Mouse (Mus musculus): Measurements from ENCODE around the gene Zfp365. TPM values are rescaled to one million over a fixed set of nuclear protein-coding genes. Genes with fewer than 3 reads are reported as not detected.

Gene Zfp365
- total RNA-seq, 2 experiments from 2014 or later, result 0.49 to 0.56 TPM

DNA sequence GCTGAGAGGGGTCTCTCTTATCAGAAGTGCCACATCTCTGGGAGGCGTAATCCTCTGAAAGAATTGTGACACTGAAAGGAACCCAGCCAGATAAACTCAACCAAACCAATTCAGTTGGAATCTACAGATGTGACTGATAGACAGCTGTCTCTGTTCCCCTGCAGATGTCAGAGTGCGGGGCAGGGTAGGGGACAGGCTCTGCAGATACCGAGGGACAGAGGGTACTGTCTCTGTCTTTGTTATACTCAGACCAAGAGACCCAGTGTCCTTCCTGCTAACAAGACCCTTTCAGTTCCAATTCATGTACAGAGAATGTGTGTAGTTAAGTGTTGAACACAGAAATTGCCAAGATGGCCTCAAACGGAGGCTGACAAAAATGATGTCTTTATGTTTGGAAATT is 6.4 kb downstream of the Zfp365 start:
- intact Hi-C loops (cut with DNase I), result no loop called here
- DNase-seq, result no peak

DNA sequence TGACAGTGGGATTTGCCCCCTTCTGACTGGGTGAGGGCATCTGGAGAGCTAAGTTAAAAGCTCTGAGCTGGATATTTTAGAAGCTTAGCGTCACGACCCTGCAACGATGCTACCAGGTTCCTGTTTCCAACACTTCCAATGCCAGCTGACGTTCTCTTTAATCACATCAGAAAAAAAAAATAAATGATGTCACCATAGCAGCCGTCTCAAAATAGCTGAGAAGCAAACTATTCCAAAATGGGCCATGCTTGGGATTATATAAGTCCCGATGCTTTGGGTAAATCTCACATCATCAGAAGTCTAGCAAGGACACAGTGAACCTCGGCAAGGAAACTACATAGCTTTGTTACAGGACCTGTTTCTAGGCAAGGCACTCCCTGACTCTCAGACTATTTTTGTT is 9.1 kb downstream of the Zfp365 start:
- intact Hi-C loops (cut with DNase I), result no loop called here
- no peak for DNase-seq

DNA sequence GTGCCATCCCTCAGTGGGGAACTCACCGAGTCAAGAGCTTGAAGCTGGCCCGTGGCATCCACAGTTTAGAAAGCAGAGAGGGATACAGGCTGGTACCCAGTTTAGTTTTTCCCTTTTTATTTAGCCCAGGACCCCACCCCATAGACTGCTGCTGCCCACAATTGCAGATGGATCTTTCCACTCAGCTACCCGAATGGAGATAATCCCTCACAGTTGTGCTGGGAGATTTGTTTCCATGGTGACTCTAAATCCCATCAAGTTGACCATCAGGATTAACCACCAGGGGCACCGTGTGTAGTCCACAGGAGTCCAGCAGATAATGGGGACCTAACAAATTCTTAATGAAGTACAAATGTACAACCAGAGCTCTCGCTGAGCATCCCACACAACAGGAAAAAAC is 11.3 kb downstream of the Zfp365 start:
- DNase-seq, result no peak
- intact Hi-C loops (cut with DNase I), result no loop called here

DNA sequence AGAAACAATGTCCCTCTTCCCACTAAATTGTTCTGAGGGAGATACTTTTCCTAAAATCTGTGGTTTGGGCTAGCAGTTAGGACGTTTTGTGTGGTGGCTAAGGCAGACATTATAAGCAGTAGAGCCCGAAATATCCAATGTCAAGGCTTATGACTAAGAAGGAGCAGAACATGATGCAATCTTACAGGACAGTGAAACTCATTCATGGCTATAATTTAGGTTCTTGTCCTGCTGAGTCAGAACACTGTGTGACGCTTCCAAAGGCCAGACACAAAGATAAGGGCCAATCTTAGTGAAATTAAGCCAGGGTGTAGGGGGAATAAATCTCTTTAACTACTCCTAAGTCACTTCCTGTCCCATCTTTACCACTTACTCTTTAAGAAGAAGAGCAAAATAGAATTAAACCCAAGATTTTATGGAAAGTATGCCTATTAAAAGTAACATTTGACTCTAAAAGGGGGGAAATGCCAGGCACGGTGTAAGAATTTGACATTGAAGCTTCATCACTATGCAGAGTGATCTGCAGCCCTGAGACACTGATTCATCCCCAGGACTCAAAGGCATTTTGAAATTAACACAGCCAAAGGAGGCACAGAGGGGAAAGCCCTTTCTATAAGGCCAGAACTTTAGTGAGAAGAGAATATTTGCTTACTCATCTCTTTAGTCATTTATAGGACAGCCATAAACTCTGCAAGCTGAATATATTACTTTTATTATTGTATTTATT is 13.3 kb downstream of the Zfp365 start:
- intact Hi-C loops (cut with DNase I), result no loop called here
- no peak for DNase-seq

DNA sequence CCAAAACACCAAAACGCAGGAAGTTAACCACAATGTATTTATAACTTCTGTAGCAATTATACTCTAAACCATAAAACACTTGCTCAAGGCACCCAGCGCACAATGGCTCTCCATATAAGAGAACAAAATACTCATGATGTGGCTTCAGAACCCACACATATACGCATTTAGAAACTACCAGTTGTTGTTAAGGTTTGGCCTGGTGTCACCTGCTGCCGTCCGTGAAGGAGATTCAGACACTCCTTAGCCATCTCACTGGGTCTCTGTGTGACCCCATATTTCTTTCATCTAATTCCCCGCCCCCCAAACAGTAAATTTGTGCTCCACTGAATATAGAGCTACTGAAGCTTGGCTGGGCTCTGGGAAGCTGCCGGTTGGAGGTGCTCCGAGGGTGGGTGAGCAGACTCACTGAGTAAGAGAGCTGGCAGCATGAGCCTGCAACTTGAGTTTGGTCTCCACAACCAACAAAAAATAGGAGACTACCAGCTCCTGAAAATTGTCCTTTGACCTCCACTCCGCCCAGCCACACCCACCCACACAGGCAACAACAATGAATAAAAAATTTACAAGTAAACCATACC is 14.0 kb downstream of the Zfp365 start:
- intact Hi-C loops (cut with DNase I), result no loop called here
- DNase-seq, result no peak

DNA sequence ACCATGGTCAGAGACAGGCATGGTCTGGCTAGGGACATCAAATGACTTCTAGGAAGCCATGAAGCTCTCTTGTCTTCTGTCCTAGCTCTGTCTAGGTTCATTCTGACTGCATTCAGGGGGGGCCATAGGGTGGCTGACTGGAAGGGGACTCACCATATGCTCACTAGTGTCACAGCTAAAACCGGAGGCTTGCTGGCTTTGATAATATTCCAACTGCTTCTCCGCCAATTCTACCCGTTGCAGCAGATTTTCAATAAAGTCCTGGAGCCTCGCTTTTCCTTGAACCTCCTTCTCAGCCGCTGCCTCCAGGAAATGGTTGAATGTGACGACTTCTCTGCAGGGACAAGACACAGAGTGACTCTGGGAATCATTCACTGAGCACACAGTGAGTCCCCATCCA is 15.2 kb downstream of the Zfp365 start:
- intact Hi-C loops (cut with DNase I), result no loop called here
- DNase-seq, result no peak

DNA sequence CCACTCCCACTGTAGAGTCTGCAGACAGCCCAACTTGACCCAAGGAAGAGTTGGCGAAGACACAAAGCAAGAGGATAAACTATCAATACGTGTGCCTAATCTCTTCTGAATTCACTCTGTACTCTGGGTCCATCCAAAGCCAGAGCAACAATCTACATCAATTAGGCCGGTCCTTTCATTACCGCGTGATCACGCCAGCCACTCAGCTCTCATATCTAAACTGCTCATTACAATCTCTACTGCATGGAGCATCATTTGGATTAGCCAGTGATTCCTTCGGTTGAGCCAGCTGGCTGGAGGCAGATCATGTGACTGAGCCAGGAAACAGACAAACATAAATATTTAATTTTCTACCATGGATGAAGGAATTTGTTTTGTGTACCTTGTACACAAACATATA is 17.8 kb downstream of the Zfp365 start:
- DNase-seq, result no peak
- intact Hi-C loops (cut with DNase I), result no loop called here

DNA sequence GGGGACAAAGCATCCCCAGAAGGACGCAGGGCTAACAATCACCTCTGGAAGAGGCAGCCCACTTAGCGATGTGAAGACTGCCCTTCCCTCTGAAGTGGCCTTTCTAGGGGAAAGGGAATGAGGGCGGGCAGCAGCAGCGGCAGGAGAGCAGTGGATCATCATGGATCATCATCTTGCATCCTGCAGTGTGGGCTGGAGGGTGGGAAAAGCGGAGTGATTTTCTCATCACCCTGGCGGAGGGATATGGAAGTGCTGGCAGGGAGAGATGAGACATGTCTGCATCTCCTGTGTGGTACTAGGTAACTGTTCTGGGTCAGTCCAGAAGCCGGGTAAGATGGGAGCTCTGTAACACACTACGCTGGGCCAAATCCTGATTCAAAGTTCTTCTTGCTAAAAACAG is 18.4 kb downstream of the Zfp365 start:
- intact Hi-C loops (cut with DNase I), result no loop called here
- no peak for DNase-seq

DNA sequence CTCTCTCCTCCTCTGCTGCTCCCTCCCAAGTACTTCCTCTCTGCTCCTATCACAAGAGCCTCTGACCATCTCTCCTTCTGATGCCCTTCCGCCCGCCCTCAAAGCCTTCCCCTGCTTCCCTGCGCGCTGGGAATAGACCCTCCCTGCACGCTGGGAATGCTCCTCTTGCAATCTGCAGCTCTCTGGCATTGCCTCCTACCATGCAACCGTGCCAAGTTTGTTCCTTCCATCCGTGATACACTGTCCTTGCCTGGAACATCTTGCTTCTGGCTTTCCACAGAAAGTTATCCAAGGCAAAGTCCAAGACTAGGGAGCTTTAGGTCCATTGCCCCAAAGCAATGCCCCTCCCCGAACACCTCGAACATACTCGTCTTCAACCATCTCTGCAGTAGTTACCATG is 19.2 kb downstream of the Zfp365 start:
- no peak for DNase-seq
- intact Hi-C loops (cut with DNase I), result no loop called here

DNA sequence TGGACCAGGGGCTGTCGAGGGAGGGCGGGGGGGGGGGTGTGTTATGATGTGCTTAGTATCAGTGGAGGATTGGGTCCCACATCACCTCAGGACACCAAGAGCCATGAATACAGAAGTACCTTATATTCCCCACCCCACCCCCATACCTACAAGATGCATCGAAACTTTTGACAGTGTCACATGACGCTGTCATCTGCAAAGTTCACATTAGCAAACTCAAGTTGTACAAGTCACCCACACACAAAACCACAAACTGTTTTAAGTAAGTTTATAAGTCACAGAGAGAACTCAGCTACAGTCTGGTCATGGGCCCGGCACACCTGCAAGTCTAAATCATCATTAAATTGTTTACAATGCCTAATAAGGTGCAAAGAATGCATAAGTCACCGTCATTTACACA is 21.3 kb downstream of the Zfp365 start:
- DNase-seq, result no peak
- intact Hi-C loops (cut with DNase I), result no loop called here

DNA sequence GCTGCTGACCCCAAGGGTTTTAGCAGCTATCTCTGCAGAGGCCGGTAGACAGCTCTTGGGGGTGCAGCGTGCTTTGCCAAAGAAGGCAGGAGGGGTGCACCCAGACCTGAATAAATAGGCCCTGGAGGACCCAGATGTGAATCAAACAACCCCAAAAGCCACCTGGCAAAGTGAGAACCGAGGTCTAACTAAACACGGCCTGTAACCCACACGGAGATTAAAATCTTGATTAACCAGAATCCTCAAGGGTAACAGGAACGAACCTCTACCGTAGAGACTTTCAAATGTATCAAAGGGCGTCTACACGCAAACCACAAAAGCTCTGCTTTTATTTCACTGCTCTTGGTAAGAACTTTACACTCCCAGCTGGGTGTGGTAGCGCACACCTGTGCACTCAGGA is 24.5 kb downstream of the Zfp365 start:
- no peak for DNase-seq
- intact Hi-C loops (cut with DNase I), result no loop called here

DNA sequence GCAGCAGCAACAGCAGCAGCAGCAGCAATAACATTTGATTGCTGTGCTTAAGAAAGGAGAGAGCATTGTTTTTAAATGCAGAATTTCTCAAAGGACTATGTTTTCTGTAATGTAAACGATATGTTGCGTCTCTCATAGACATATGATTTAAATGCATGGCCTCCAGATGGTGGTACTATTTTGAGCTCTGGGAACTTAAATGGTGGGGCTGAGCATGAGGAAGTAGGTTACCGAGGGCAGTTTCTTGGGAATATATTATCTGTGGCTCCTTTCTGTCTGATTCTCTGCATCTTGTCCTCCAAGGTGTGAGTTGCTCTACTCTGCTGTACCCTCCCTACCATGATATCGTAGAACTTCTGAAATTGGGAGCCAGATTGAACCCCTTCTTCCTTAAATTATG is 31.8 kb downstream of the Zfp365 start:
- intact Hi-C loops (cut with DNase I), result no loop called here
- DNase-seq, result no peak

DNA sequence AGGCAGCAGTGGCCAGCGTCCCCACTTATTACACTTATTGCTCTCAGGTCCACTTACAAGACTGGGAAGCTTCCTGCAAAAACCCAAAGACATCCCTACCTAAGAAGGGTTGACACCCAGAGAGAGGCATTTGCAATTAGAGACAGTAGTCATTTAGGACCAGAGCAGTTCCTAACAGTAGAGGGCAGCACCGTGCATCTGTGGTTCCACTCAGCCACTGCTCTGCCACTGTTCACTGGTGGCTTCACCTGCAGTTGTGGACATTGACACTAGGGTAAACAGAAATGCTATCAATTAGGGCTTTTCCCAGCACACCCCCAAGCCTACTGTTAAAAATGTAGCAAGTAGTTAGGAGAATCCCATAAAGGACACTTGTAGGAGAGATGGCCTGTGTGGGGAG is 40.7 kb downstream of the Zfp365 start:
- intact Hi-C loops (cut with DNase I), result loop anchor here (1.0 to 2.0 kb wide), 2 partner anchors 112 to 275 kb away; no protein-coding TSS in a partner anchor
- peak; percentile 74 to 75 for DNase-seq

DNA sequence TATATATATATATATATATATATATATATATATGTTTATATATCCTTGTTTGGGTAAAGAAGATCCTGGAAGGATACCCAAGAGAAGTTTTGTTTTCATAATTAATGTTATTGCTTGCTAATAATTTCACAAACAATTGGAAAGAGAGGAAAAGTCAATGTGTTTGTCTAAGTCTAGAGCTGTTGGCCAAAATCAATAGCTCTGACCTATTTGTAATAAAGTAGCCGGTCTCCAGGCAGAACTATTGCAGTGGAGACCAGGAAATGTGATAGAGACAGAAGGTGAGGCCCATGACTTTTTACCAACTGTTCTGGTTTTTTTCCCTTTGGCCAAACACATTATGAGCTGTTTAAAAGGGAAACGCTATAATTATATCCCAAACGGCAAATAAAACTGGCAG is 44.2 kb downstream of the Zfp365 start:
- DNase-seq, result no peak
- intact Hi-C loops (cut with DNase I), result no loop called here

DNA sequence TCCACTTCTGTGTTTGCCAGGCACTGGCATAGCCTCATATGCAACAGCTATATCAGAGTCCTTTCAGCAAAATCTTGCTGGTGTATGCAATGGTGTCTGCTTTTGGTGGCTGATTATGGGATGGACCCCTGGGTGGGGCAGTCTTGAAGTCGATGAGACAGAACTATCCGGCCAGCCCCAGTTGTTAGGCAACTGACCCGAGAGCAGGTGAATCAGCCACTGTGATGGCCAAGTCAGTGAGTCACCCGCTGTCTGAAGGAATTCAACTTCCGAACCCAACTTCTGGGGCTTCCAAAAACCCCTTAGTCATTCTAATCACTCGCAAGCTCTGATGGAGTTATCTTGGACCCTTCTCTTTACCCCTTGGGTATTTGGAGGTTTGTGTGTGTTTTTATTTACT is 46.6 kb downstream of the Zfp365 start:
- intact Hi-C loops (cut with DNase I), result no loop called here

DNA sequence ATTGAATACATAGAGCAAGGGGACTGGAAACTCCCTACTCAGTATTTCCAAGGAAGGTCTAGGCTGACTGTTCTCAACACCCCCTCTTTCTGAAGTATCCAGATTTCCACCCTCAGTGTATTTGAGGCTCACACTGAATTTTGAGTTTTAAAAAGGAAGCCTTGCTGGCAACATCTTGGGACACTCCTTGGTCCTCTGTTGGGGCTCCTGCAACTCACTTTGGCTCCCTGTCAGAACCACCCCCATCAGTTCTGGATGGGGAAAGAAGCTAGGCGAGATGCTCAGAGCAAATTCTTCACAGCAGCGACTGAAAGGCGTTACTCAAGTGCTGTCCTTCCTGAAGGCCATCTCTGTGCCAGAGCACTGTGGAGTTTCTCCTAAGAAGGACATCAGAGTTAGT is 47.4 kb downstream of the Zfp365 start:
- intact Hi-C loops (cut with DNase I), result no loop called here
- no peak for DNase-seq

More for the DNA sequence above, 46.6 kb downstream of the Zfp365 start:
- no peak for DNase-seq

DNA sequence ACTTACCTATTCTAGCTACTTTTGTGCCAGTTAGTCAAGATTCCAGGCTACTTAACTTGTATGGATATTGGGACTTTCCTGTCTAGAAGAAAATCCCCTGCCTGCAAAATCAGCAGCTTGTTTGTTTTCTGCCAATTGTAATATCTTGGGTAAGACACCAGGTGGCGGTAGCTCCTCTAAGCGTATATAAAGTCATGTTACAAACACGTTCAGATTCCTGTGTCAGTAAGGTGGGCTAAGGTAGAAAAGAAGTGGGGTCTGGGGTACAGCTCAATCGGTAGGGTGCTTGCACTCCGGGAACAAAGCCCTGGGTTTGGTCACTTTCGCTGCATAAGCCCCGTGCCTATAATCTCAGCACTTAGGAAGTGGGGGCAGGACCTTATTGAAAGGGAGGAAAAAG is 50.1 kb downstream of the Zfp365 start:
- peak; percentile 18 to 34 for DNase-seq
- intact Hi-C loops (cut with DNase I), result loop anchor here (5.0 kb wide), 1 partner anchor 420 kb away; no protein-coding TSS in a partner anchor

DNA sequence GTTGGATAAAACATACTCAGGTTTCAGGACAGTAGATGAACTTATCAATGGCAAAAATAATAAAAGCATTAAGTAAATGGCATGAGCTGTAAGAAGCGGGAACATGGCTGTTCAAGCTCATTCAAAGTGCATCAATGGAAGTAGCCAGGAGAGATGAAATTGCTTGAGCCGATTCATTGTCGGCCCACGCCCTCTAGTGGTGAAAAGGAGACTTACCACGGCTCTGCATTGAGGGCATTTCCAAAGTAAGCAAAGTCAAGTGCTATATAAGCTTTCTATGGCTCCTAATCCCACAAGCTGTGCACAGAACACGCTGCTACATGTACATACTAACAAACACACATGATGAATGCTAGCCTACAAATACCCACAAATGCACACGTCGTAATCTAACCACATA is 53.6 kb downstream of the Zfp365 start:
- intact Hi-C loops (cut with DNase I), result loop anchor here (1.0 to 5.0 kb wide), 4 partner anchors 92 to 544 kb away; no protein-coding TSS in a partner anchor
- peak; percentile 71 to 77 for DNase-seq

DNA sequence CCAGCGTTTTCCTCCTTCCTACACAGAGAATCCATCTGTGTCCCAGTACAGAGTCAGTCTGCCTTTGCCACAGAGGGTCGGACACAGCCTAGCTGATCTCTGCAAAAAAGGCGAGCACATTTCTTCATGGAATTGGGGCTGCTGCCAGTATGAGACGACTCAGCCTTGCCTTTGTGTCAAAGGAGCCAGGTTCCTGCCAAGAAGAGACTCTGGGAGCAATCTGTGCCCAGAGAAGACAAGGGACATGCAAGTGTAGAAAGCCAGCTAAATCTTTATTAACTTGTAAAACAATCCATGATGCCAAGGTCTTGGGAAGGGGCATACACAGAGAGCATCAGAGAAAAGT is 54.9 kb downstream of the Zfp365 start:
- intact Hi-C loops (cut with DNase I), result loop anchor here (5.0 kb wide), 2 partner anchors 90 to 130 kb away; no protein-coding TSS in a partner anchor
- DNase-seq, result peak in 1 of 2 experiments; percentile 22

DNA sequence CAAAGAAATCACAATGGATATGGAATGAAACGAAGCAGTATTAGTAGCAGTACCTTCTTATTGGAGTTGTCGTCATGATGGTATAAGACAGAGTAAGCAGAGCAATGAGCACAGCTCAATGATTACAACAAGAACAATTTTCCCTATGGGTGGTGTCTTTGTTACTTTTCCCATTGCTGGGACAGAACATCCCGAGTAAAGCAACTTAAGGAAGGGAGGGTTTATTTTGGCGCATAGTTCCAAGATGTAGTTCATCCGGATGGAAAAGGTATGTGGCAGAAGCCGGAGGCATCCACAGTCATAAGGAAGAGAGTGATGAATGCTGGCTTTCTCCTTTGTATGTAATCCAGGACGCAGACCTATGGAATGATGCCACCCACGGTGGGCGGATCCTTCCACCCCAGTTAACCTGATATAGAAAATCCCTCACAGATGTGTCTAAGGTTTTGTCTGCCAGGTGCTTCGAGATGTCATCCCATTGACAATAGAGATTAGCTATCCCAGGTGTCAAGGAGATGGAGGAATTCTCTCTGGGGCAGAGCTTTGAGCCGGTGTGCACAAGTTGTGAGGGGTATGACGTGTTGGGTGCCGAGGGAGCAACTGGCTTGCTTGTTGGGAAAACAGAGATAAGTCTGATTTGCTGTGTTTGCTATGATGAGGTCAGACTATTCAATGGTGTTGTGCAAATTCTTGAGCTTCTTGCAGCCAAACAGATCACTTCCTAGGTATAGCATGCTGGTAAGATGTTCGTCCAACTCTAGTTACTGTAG is 55.5 kb downstream of the Zfp365 start:
- intact Hi-C loops (cut with DNase I), result loop anchor here (5.0 kb wide), 2 partner anchors 90 to 130 kb away; no protein-coding TSS in a partner anchor
- no peak for DNase-seq

DNA sequence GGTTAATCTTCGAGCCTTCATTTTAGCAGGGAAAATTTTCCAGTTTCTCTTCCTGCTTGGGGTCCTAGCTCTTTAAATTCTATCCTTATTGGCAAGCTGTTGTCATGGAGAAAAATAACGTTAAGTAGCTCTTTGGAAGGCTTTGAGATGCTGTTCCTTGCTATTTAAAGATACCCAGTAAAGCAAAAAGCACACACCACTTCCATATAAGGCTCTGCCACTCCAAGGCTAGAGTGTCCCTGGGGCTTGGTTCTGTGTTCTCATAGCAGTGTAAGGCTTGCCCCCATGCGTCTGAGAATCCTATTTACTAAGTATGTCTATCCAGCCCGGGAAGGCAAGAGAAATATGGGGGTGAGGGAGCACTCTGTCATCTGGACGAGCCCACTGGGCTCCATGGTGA is 56.7 kb downstream of the Zfp365 start:
- intact Hi-C loops (cut with DNase I), result loop anchor here (5.0 kb wide), 2 partner anchors 88 to 128 kb away; no protein-coding TSS in a partner anchor
- DNase-seq, result no peak

DNA sequence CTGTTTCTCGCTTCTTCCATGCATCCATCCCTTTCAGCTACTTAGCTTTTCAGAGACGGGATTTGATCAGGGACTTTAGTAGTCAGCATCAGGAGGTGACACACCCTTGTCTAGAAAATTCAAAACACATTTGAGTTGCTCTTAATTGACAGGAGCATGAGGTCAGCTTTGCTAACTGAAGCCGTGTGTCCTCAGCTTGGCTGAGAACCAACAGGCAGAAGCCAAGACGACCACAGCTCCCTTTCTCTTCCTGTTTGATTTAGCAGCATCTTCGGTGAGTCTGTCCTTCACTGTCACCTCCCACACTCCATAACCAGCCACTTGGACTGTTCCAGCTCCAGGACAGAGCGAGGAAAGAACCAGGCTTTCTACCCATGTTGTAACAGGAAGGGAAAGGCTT is 60.1 kb downstream of the Zfp365 start:
- intact Hi-C loops (cut with DNase I), result no loop called here
- DNase-seq, result no peak

All from heart, postnatal 36 days (tissue).